Mouse (Mus musculus) ovary, adult 10 weeks (tissue): ENCODE results near the gene Coq10b. TPM values are rescaled to one million over a fixed set of nuclear protein-coding genes. Genes with fewer than 3 reads are reported as not detected.

Source experiments
- polyA plus RNA-seq: library from polyadenylated mRNA; stranded (reverse); fragments of 350-450 nt; fragmentation: Illumina TruSeq; extraction: RNeasy Lipid Tissue Mini Kit (QIAGEN cat#74804); gene quantifications from one replicate; pipeline ENCODE4 v1.2.3, GENCODE M21; 2014

Coq10b gene
- polyA plus RNA-seq, result 99.4 TPM

DNA sequence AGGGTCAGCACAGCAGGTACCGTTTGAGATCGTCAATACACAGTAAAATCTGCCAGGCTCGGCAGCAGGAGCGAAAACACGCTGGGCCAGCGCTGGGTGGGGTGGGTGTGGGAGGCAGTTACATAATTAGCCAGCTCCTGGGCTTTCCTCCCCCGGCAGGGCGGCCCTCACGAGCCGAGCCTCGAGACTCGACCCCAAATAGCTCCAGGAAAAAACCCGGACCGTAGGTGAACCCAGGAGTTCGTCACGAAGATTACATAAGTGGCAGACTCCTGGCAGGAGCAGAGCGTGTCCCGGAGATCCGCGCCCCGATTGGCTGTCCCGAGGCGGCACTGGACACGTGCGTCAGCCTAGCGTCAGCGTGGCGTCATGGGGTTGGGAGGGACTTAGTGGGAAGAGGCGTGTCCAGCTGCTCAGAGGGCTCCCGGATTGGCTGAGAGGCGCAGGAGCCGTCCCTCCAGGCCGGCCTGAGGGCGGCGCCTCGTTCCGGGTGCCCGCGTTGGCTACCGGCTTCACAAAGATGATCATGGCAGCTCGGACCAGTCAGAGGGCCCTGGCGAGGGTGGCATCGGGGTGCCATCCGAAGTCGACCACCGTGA lies at the start of gene Coq10b:
Gene Coq10b (plus strand): TSS at position 416 of the 599 bp plus-strand sequence.

DNA sequence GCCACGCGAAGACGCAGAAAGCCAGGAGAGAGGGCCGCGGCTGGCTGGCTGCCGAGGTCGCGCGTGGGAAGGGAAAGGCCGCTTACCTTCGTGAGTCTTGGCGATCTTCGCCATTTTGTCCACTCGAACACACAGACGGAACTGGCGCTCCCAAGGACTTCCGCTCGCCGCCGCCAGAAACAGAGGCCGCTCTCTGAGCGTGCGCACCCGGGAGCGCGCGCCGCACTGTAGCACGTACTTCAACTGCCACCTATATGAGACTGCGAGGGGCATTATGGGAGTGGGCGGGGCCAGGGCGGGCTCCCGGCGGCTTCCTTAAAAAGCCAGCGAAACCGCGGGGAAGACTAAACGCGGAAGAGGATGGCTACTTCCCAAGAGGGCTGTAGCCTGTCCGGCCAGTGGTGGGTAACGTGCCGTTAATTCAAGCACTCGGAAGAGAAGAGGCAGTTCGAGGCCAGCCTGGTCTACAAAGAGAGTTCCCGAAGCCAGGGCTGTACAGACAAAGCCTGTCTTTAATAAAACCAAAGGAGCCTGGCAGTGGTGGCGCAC lies 25.2 kb upstream of the Coq10b start, which contains the start of gene Sf3b1:
Gene Sf3b1 (minus strand): TSS at position 229 of the 549 bp plus-strand sequence.

DNA sequence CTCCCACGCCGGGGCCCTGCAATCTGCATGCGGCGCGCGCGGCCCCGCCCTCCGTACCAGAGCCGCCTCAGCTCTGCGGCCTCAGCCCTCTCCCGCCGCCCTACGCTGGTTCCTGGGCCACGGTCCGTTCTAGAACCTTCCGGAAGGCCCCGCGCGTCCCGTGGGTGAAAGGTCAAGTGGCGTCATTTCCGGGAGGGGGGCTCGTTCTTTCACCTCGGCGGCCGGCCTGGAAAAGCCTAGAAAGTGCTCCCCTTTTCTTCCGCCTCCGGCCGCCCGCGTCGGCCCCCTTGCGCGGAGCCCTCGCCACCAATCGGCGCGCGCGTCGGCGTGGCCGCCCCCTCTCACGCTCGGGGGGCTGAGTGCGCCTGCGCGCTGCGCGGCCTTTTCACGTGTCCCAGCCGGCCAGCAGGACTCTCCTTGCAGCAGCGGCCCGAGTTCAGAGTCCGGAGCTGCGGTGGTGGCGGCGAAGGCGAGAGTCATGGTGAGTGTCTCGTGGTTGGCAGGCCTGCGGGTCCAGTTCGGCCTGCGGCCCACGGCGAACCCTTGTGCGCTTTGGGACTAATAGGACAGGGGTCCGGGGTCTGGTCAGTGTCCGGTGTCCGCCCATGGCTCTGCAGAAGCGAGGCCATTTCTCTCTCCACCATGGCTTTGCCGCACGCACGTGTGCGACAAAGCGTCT lies 35.5 kb downstream of the Coq10b start, which contains the start of the genes Hspe1 and Hspd1:
Gene Hspe1 (plus strand): TSS at position 201 of the 679 bp plus-strand sequence.
Gene Hspd1 (minus strand): TSS at position 312 of the 679 bp plus-strand sequence.

Other genes starting within 250 kb of the Coq10b start
- gene Ankrd44, start 126.4 kb upstream of the Coq10b start, polyA plus RNA-seq, result 44.8 TPM
- gene Sf3b1, start 25.3 kb upstream of the Coq10b start, polyA plus RNA-seq, result 347 TPM
- gene Hspe1, start 35.4 kb downstream of the Coq10b start, polyA plus RNA-seq, result 696 TPM
- gene Hspd1, start 35.5 kb downstream of the Coq10b start, polyA plus RNA-seq, result 1,148 TPM
- gene Mob4, start 78.5 kb downstream of the Coq10b start, polyA plus RNA-seq, result 380 TPM
- gene Rftn2, start 174.0 kb downstream of the Coq10b start, polyA plus RNA-seq, result 17.0 TPM
- gene Mars2, start 184.4 kb downstream of the Coq10b start, polyA plus RNA-seq, result 6.4 TPM